Mouse (Mus musculus) liver, adult 2 months (tissue): ENCODE measurements around the gene Gxylt2. TPM values are rescaled to one million over a fixed set of nuclear protein-coding genes. Genes with fewer than 3 reads are reported as not detected.
A peak's percentile ranks its signal among the peaks of the same experiment; 100 is the strongest.

Experiments
- DNase-seq: peaks from one replicate; pipeline ENCODE4 v3.0.0-alpha.2; 2011; ENCODE audit warnings: low read depth, low spot score; ENCODE audit errors: extremely low read depth
- H3K27ac ChIP-seq: fragments of 200-500 bp; replicated peaks from 2 replicates; pipeline ENCODE4 v1.5.1; 2012; ENCODE audit warnings: low read depth, mild to moderate bottlenecking, control low read depth, inconsistent platforms, low read length; ENCODE audit not compliant: insufficient read depth
- H3K27me3 ChIP-seq: fragments of 200-500 bp; 2 replicates; pipeline ENCODE4 v1.6.1; 2012; ENCODE audit warnings: mild to moderate bottlenecking, moderate library complexity, low read length, inconsistent platforms; ENCODE audit not compliant: control insufficient read depth, insufficient read depth
- H3K36me3 ChIP-seq: fragments of 200-500 bp; 2 replicates; pipeline ENCODE4 v1.6.1; 2012; ENCODE audit warnings: low read length, inconsistent platforms; ENCODE audit not compliant: control insufficient read depth, insufficient read depth
- H3K4me1 ChIP-seq: fragments of 200-500 bp; 2 replicates; pipeline ENCODE4 v1.6.1; 2011; ENCODE audit warnings: low read length; ENCODE audit not compliant: control insufficient read depth, insufficient read depth
- H3K4me3 ChIP-seq: fragments of 200-500 bp; 2 replicates; pipeline ENCODE4 v1.5.1; 2011; ENCODE audit warnings: low read depth, mild to moderate bottlenecking, control low read depth, low read length, moderate library complexity; ENCODE audit not compliant: insufficient read depth
- H3K79me2 ChIP-seq: fragments of 200-500 bp; 2 replicates; pipeline ENCODE4 v1.6.1; 2012; ENCODE audit warnings: inconsistent platforms, mild to moderate bottlenecking, low read length, moderate library complexity; ENCODE audit not compliant: control insufficient read depth, insufficient read depth
- H3K9ac ChIP-seq: fragments of 200-500 bp; 2 replicates; pipeline ENCODE4 v1.6.1; 2012; ENCODE audit warnings: low read depth, mild to moderate bottlenecking, control low read depth, inconsistent platforms, low read length
- CTCF ChIP-seq: fragments of 200-500 bp; IDR thresholded peaks from 2 replicates; pipeline ENCODE4 v1.5.1; 2011; ENCODE audit warnings: low read depth, low read length, control low read depth
- POLR2A ChIP-seq: fragments of 200-500 bp; IDR thresholded peaks from 2 replicates; pipeline ENCODE4 v1.6.1; 2011; ENCODE audit warnings: low read length, control low read depth; ENCODE audit not compliant: insufficient read depth; ENCODE audit errors: extremely low read depth
- WGBS: fragments of 180-500 bp; shearing (Covaris S2); methylation state at CpG from one replicate; pipeline ENCODE4 v1.1.7; 2018; 5-methylcytosine and 5-hydroxymethylcytosine counted together
- polyA plus RNA-seq: library from polyadenylated mRNA; depleted of rRNA; stranded (reverse); fragments of >200 nt; gene quantifications from 2 replicates; pipeline ENCODE4 v1.2.3, GENCODE M21; 2012
- total RNA-seq: library from RNA; depleted of rRNA; stranded (reverse); fragments of >200 nt; gene quantifications from 2 replicates; pipeline ENCODE4 v1.2.3, GENCODE M21; 2014

The Gxylt2 gene
- total and polyA plus RNA-seq, 2 experiments, result under 0.01 TPM; not detected in 1

GRCm38 (mm10) chr6:100670370-100670841 is 34.1 kb upstream of the Gxylt2 start:
- no peak for TF ChIP-seq CTCF
- no peak for TF ChIP-seq POLR2A

GRCm38 (mm10) chr6:100670880-100671344 is 33.6 kb upstream of the Gxylt2 start, which contains the start of gene Shq1:
TSS of gene Shq1 (minus strand) at chr6:100671157.
- TF ChIP-seq CTCF (no peak), POLR2A (0 out of 2 replicates have a peak, but pooled peaks have one; percentile 38)
- DNase-seq, result peak; percentile 73
- peak within 1 kb of the TSS; percentile 83 for H3K9ac ChIP-seq
- H3K27ac ChIP-seq, result peak within 1 kb of the TSS; percentile 23; the same call in 1 of the 2 replicates
- H3K79me2 ChIP-seq, result no peaks in the 10 kb centered on the region
- WGBS, result under 1% methylated on average over 49 of the region's 49 CpGs
- H3K27me3 ChIP-seq, result no peaks in the 10 kb centered on the region
- peak within 1 kb of the TSS; percentile 78 for H3K4me3 ChIP-seq
- H3K4me1 ChIP-seq, result peaks cover 3% of the 10 kb centered on the region; the same call in 1 of the 2 replicates
- no peaks in the 10 kb centered on the region for H3K36me3 ChIP-seq

More at GRCm38 (mm10) chr6:100670370-100670841, 34.1 kb upstream of the Gxylt2 start:
- Histone ChIP-seq H3K4me1 (peaks cover 3% of the 10 kb centered on the region; the same call in 1 of the 2 replicates), H3K36me3 (peaks cover under 1% of the 10 kb centered on the region; the same call in 1 of the 2 replicates), H3K27me3 (no peaks in the 10 kb centered on the region), H3K27ac (peak overlapping the region; percentile 23; the same call in 1 of the 2 replicates), H3K9ac (peak overlapping the region; percentile 83), H3K4me3 (peak overlapping the region; percentile 78), H3K79me2 (no peaks in the 10 kb centered on the region)
- 1% methylated on average over 32 of the region's 32 CpGs for WGBS
- DNase-seq, result peak; percentile 53

- Histone ChIP-seq H3K9ac (no peak overlapping the region), H3K27ac (no peak overlapping the region), H3K36me3 (no peaks in the 10 kb centered on the region), H3K79me2 (no peaks in the 10 kb centered on the region), H3K4me3 (no peak overlapping the region), H3K4me1 (peaks cover 3% of the 10 kb centered on the region; the same call in 1 of the 2 replicates), H3K27me3 (no peaks in the 10 kb centered on the region)
- 8% methylated on average over 7 of the region's 7 CpGs for WGBS
- no peak for TF ChIP-seq CTCF
- TF ChIP-seq POLR2A, result no peak
- no peak for DNase-seq
Measured at GRCm38 (mm10) chr6:100671401-100671800, 33.1 kb upstream of the Gxylt2 start.

GRCm38 (mm10) chr6:100674974-100675373 is 29.6 kb upstream of the Gxylt2 start:
- H3K4me3 ChIP-seq, result no peak overlapping the region
- TF ChIP-seq CTCF (peak; percentile 49; the same call in 1 of the 2 replicates), POLR2A (no peak)
- H3K27me3 ChIP-seq, result no peaks in the 10 kb centered on the region
- no peak overlapping the region for H3K27ac ChIP-seq
- DNase-seq, result peak; percentile 60
- peaks cover 3% of the 10 kb centered on the region; the same call in 1 of the 2 replicates for H3K4me1 ChIP-seq
- no peaks in the 10 kb centered on the region for H3K36me3 ChIP-seq
- no peaks in the 10 kb centered on the region for H3K79me2 ChIP-seq
- 15% methylated on average over 6 of the region's 6 CpGs for WGBS
- H3K9ac ChIP-seq, result no peak overlapping the region

- Histone ChIP-seq H3K27me3 (no peaks in the 10 kb centered on the region), H3K4me3 (no peak overlapping the region), H3K79me2 (no peaks in the 10 kb centered on the region), H3K4me1 (no peaks in the 10 kb centered on the region), H3K9ac (no peak overlapping the region), H3K27ac (no peak overlapping the region), H3K36me3 (no peaks in the 10 kb centered on the region)
- no peak for DNase-seq
- TF ChIP-seq CTCF (no peak), POLR2A (no peak)
- WGBS, result 93% methylated on average over 7 of the region's 7 CpGs
Measured at GRCm38 (mm10) chr6:100676461-100676860, 28.1 kb upstream of the Gxylt2 start.

GRCm38 (mm10) chr6:100678636-100679035 is 25.9 kb upstream of the Gxylt2 start:
- DNase-seq, result no peak
- WGBS, result 94% methylated on average over 2 of the region's 2 CpGs
- Histone ChIP-seq H3K4me1 (no peaks in the 10 kb centered on the region), H3K27ac (no peak overlapping the region), H3K27me3 (no peaks in the 10 kb centered on the region), H3K9ac (no peak overlapping the region), H3K4me3 (no peak overlapping the region), H3K36me3 (no peaks in the 10 kb centered on the region), H3K79me2 (no peaks in the 10 kb centered on the region)
- TF ChIP-seq POLR2A, result no peak
- TF ChIP-seq CTCF, result no peak
